15 mouse cellular contexts compared by ENCODE assay signal in genomic region chr8:4269609-4270008, GRCm38 (mm10). TPM values are rescaled to one million over a fixed set of nuclear protein-coding genes. Genes with fewer than 3 reads are reported as not detected.
DNase-seq lines count a peak whose midpoint lies in the region; TF ChIP-seq lines count a peak whose summit lies in the region.
"Had no signal": no experiment of that assay in that cellular context is flagged by ENCODE, and none has a peak within 500 bp of the region (broad histone marks: within the 10 kb centered on the region; RNA-seq: fewer than 3 reads in every experiment).

No protein-coding gene starts in this region.

- intact Hi-C loops in gastrocnemius, adult 2 months (cut with DNase I): no loop called here

- TF ChIP-seq CTCF in gastrocnemius, adult 2 months (IDR thresholded peaks at IDR 0.05): no peak

- peak; percentile 65 for DNase-seq in gastrocnemius, adult 2 months
- no peak for DNase-seq in gastrocnemius, postnatal 25 days
- DNase-seq: adrenal gland, adult 2 months; adrenal gland, adult 8-10 months; adrenal gland, postnatal 10 days; adrenal gland, postnatal 14 days; adrenal gland, postnatal 25 days; adrenal gland, postnatal 36 days; B cell, adult 2 months; cerebellum, adult 11 months; cerebellum, adult 11-12 months; cerebellum, adult 18-20 months; cerebellum, adult 2 months had no signal

- no peak overlapping the region for H3K27ac ChIP-seq in gastrocnemius, adult 2 months

- H3K4me3 ChIP-seq in gastrocnemius, adult 2 months: no peak overlapping the region

RNA-seq across cellular contexts. Expression of gene Timm44, which starts 6.1 kb away (rescaled TPM):
- 10 to 100 TPM; 61.8 to 76.6 TPM for total RNA-seq in gastrocnemius, adult 2 months (2021)
- 10 to 100 TPM; 76.2 to 77.4 TPM for total RNA-seq in gastrocnemius, postnatal 25 days (2021)

RNA-seq across cellular contexts. Expression of gene Ctxn1, which starts 10.5 kb away (rescaled TPM):
- under 1 TPM; 0.41 to 0.45 TPM for total RNA-seq in gastrocnemius, adult 2 months (2021)
- under 1 TPM; 0.61 to 0.96 TPM for total RNA-seq in gastrocnemius, postnatal 25 days (2021)

RNA-seq across cellular contexts. Expression of gene Snapc2, which starts 16.7 kb away (rescaled TPM):
- 10 to 100 TPM in 1 of 2 experiments, 1 to 10 TPM in 1; 9.8 to 13.0 TPM for total RNA-seq in gastrocnemius, adult 2 months (2021)
- 1 to 10 TPM; 8.4 to 9.5 TPM for total RNA-seq in gastrocnemius, postnatal 25 days (2021)

RNA-seq across cellular contexts. Expression of gene Tgfbr3l, which starts 21.6 kb away (rescaled TPM):
- 1 to 10 TPM; 1.9 to 3.3 TPM for total RNA-seq in gastrocnemius, adult 2 months (2021)
- total RNA-seq in gastrocnemius, postnatal 25 days (2021): 1 to 10 TPM; 1.5 to 1.8 TPM

RNA-seq across cellular contexts. Expression of gene Gm49320, which starts 30.9 kb away (rescaled TPM):
- total RNA-seq in gastrocnemius, adult 2 months (2021): not detected
- total RNA-seq in gastrocnemius, postnatal 25 days (2021): under 1 TPM in 1 of 2 experiments, not detected in 1; 0.16 TPM
- total RNA-seq: adrenal gland, postnatal 14 days; ES-E14; MEL had no signal
